Mouse (Mus musculus) mammary gland, adult 2 months (tissue): ENCODE measurements around the gene Fgf4. TPM values are rescaled to one million over a fixed set of nuclear protein-coding genes. Genes with fewer than 3 reads are reported as not detected.

Experiments
- polyA plus RNA-seq: library from polyadenylated mRNA; depleted of rRNA; stranded (reverse); fragments of >200 nt; gene quantifications from 2 replicates; pipeline ENCODE4 v1.2.3, GENCODE M21; 2012; ENCODE audit warnings: low replicate concordance; rRNA removed

Fgf4 gene
- polyA plus RNA-seq: 0.06 and 0.09 TPM in 2 replicates

GRCm38 (mm10) chr7:144847067-144847466 is at the start of gene Fgf4:
Fgf4 (plus strand) TSS chr7:144847367.

GRCm38 (mm10) chr7:144837891-144838488 is 9.2 kb upstream of the Fgf4 start, which contains the start of gene Fgf3:
Fgf3 (plus strand) TSS chr7:144838083.

GRCm38 (mm10) chr7:144896294-144897218 is 49.4 kb downstream of the Fgf4 start, which contains the start of gene Fgf15:
Fgf15 (plus strand) TSS chr7:144896531.

Other genes with a start within 250 kb of the Fgf4 start
- gene Ano1, start 95.4 kb upstream of the Fgf4 start, polyA plus RNA-seq: 97.8 and 107 TPM in 2 replicates
- not detected in 2 replicates for gene Fgf3, start 9.3 kb upstream of the Fgf4 start, polyA plus RNA-seq
- not detected in 2 replicates for gene Fgf15, start 49.2 kb downstream of the Fgf4 start, polyA plus RNA-seq
- gene LTO1, start 67.7 kb downstream of the Fgf4 start, polyA plus RNA-seq: 10.6 and 17.9 TPM in 2 replicates
- 41.7 and 65.6 TPM in 2 replicates for gene Ccnd1, start 92.6 kb downstream of the Fgf4 start, polyA plus RNA-seq